Mouse (Mus musculus) cerebellum, adult 2 months (tissue): ENCODE measurements at regions not wholly inside any gene's neighbourhood (a gene's known extent, or its start where the extent isn't known, plus 50 kb on each side); places are given as distances from the start of the nearest gene placed in this dataset.

ENCODE experiments used
- CTCF ChIP-seq: fragments of 200-500 bp; IDR thresholded peaks from 2 replicates; pipeline ENCODE4 v1.5.1; 2011; ENCODE audit warnings: low read depth, mild to moderate bottlenecking, control low read depth, low read length, moderate library complexity, borderline replicate concordance; ENCODE audit not compliant: insufficient read depth
- POLR2A ChIP-seq: fragments of 200-500 bp; IDR thresholded peaks from 2 replicates; pipeline ENCODE4 v1.6.1; 2011; ENCODE audit warnings: low read length, control low read depth, borderline replicate concordance; ENCODE audit not compliant: insufficient read depth

DNA sequence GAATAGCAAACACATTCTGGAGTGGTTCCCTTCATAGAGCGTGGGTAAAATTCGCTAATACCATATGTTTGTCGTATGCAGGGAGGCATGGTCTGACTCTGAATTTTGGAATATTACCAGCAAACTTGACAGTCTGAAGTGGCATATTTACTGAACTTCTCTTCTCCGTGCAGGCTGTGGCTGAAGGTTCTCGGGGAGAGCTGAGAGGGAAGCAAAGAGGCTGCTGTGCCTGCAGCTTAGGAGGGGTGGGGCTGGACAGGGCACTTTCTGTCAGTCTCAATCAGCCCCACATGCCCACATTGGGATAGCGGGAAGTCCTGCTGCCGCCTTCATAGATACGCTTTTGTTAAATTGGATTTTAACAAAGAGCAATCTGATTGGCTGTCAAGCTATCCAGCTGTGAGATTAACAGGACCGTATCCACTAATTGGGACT lies 584.8 kb upstream of the Mpdz start:
- TF ChIP-seq CTCF (no peak), POLR2A (no peak)
